Mouse (Mus musculus): ENCODE data around the gene Scrt2. TPM values are rescaled to one million over a fixed set of nuclear protein-coding genes. Genes with fewer than 3 reads are reported as not detected.
A peak's percentile ranks its signal among the peaks of the same experiment; 100 is the strongest.

The Scrt2 gene
- total RNA-seq, 1 experiment from 2014 or later, result not detected

GRCm38 (mm10) chr2:152102369-152102768, 21.0 kb downstream of the Scrt2 start:
- no peak for ATAC-seq (ENCODE audit: extremely low read depth, insufficient number of reproducible peaks, low FRiP score, poor library complexity, severe bottlenecking)

- no peak for ATAC-seq (ENCODE audit: extremely low read depth, insufficient number of reproducible peaks, low FRiP score, poor library complexity, severe bottlenecking)
Observed at GRCm38 (mm10) chr2:152104711-152105317, 23.5 kb downstream of the Scrt2 start.

DNA sequence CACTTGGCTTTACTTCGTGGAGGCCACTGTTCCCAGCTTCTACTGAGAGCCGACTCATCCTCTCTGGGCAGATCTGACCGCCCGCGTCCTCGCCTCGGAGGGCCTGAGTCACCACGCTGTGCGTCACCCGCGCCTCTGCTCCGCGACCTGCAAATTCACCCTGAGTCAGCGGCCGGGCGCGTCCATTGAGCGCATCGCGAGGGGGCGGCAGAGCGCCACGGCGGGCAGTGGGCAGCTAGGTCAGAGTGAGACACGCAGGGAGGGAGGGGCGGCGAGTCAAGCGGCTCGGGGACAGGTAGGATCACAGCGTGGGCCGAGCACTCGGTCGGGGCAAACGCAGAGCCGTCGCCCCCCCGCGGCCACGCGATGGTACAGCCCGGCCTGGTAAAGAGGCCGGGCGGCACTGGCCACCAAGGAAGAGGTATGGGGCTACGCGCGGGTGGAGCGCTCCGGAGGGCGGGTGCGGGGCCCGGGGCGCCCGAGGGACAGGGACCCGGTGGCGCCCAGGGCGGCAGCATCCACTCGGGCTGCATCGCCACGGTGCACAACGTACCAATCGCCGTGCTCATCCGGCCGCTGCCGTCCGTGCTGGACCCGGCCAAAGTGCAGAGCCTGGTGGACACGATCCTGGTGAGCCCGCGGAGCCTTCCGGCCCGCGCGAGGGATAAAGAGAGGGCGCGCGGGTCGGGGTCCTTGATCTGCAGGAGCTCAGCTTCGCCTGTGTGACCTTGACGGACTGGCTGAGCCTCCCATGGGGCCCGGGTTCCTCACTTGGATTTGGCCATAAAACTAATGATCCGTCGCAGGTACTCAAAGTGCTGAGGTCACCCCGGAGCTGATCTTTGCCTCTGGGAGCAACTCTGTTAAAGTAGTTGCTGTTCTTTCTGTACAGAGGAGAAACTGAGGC, 24.2 kb downstream of the Scrt2 start, which contains the start of gene Srxn1:
Srxn1 (plus strand) TSS at position 199 of the 907 bp plus-strand sequence.
- peak; percentile 84 for ATAC-seq (ENCODE audit: extremely low read depth, insufficient number of reproducible peaks, low FRiP score, poor library complexity, severe bottlenecking)

DNA sequence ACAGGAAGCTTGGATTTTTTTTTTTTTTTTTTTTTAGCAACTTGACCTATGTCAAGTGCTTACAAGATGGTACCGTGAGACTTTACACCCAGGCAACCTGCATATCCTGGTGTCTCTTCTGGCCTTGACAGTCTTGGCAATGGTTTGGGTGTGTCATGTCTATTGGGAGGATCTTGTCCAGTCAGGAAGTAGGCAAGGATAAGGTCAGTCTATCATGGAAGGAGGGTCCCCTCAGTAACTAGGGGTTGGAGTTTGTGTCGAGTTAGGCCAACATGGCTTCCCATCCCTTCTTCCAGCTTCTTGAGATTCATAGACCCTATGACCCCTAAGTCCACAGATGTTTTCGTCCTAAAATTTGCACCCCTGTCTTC, 24.9 kb downstream of the Scrt2 start:
- ATAC-seq (ENCODE audit: extremely low read depth, insufficient number of reproducible peaks, low FRiP score, poor library complexity, severe bottlenecking), result no peak

DNA sequence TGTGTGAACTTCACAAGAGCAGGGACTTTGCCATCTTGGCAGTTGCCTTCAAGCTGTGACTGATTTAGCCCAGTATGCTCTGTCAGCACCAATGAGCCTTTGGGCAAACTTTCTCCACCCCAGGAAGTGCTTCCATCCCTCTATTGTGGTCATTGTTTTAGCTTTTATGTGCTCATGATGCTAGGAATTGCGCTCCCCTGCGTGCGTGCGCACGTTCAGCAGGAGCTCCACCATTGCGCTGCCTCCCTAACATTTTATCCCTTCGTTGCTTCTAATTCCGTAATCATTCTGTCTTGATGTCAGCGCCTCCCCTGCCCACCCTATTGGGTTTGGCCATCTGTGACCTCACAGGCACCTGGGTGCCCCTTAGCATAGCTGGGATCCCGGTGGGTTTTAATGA, 25.3 kb downstream of the Scrt2 start:
- ATAC-seq (ENCODE audit: extremely low read depth, insufficient number of reproducible peaks, low FRiP score, poor library complexity, severe bottlenecking), result no peak

DNA sequence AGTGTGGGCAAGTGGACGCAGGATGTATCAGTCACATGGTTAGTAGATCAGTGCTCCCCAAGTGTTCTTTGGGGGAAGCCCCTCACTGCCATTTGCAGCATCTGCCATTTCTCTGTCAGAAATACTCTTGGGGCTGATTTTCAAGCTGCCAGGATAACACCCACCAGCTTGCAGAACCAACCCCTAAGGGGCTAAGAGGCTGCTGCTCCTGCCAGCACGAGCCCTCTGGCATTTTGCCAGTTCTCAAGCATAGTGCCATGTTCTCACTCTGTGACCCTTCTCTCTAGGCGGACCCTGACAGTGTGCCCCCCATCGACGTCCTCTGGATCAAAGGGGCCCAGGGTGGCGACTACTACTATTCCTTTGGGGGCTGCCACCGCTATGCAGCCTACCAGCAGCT, 27.4 kb downstream of the Scrt2 start:
- no peak for ATAC-seq (ENCODE audit: extremely low read depth, insufficient number of reproducible peaks, low FRiP score, poor library complexity, severe bottlenecking)

DNA sequence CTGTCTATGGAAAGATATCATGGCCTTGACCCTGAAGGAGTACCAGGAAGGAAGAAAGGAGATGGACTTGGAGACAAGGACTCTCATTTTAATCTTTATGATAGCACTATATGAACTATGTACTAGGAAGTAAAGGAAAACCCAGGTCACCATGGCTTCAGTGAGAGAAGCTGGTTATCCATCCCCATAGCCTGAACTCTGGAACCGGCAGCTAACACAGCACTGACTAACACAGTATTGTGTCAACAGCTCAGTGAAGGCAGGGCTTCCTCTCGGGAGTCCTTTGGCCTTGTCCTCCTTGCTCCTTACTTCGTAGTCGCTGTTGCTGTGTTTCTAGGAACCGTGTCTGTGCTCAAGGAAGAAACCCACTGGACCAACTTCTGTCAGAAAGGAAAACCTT, 28.1 kb downstream of the Scrt2 start:
- ATAC-seq (ENCODE audit: extremely low read depth, insufficient number of reproducible peaks, low FRiP score, poor library complexity, severe bottlenecking), result no peak

DNA sequence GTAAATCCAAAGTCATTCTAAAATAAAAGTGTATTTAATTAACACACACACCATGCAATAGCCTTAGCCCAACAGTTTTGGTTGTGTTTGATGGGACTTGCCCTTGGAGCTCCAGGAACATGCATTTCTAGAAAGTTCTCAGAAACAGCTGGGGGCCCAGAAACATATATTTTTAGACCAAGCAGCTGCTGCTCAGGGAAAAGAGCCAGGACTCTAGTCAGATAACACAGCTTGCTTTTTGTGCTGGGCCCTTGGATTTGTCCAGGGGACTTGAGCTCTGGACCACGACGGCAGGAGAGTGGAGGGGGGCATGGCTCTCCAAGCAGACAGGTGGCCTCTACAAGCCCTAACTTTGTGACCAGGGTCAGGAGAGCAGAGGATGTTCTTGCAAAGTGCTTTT, 30.0 kb downstream of the Scrt2 start:
- ATAC-seq (ENCODE audit: extremely low read depth, insufficient number of reproducible peaks, low FRiP score, poor library complexity, severe bottlenecking), result no peak

- peak; percentile 75 for ATAC-seq (ENCODE audit: extremely low read depth, insufficient number of reproducible peaks, low FRiP score, poor library complexity, severe bottlenecking)
Observed at GRCm38 (mm10) chr2:152111920-152112319, 30.6 kb downstream of the Scrt2 start.

- ATAC-seq (ENCODE audit: extremely low read depth, insufficient number of reproducible peaks, low FRiP score, poor library complexity, severe bottlenecking), result no peak
Observed at GRCm38 (mm10) chr2:152112490-152112889, 31.2 kb downstream of the Scrt2 start.

DNA sequence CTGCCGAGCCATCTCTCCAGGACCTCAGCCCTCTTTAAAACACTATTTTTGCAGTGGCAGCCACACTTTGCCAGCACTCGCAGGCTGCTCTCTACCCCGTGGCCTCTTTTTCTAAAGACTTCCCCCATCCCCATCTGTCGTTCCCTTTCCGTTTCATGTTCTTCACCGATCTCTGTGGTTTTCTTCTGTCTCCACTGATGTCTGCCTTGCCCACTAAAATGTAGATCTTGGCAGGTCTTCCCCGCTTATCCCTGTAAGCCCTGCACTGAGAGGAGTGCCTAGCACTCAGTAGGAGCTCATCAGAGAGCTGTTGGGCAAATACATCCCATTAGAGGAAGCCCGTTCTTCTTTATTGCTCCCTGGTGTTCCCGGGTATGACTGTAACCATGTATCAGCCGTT, 31.6 kb downstream of the Scrt2 start:
- no peak for ATAC-seq (ENCODE audit: extremely low read depth, insufficient number of reproducible peaks, low FRiP score, poor library complexity, severe bottlenecking)

DNA sequence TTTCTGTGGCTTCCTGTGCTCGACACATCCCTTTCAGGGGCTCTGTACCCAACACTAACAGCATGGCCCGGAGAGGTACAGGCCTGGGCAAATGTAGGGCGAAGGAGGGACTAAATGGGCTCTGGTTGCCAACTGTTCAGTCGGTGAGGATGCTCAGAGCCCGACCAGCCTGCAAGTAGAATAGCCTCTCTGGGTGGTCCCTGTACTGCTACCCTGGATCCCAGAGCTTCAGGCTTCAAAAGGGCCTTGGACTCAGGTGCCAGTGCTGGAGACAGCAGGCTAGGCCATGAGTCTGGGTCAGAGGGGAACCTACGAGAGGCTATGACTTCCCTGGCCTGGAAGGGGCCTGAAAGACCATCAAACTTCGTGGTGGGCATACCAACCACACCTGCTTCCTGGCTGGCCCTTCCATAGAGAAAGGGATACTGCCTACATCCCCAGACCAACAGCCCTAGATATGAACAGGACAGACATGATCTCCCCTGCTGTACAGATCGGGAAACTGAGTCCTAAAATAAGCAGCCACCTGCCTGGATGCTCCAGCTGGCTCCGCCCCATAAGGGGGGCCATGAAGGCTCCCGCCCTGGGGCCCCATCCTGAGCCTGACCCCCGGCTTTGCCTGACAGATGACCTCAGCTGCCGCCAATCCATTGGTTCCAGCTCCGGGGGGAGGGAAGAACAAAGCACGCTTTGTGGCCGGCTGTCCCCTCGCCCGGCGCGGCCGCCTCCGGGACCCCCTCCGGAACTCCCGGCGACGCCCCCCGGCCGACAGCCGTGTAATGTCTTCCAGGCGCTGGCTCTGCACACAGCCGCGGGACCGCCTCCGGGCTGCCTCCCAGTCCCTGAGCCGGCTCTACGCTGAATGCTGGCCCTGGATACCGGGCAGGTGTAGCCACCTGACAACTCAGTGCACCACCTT, 33.0 kb downstream of the Scrt2 start:
- no peak for ATAC-seq (ENCODE audit: extremely low read depth, insufficient number of reproducible peaks, low FRiP score, poor library complexity, severe bottlenecking)

DNA sequence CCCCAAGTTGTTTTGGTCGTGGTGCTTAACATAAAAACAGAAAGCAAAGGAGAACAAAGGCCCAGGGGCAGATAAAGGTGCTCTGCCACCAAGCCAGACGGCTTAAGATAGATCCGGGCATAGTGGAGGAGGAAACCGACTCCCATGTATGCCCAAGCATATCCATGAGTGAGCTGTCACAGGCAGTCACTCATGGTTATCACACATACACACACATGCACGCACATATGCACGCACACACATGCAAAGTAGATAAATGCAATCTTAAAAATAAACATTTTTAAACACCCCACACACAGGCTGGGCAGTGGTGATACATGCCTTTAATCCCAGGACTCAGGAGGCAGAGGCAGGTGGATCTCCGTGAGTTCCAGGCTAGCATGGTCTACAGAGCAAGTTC, 36.4 kb downstream of the Scrt2 start:
- no peak for ATAC-seq (ENCODE audit: extremely low read depth, insufficient number of reproducible peaks, low FRiP score, poor library complexity, severe bottlenecking)

- ATAC-seq (ENCODE audit: extremely low read depth, insufficient number of reproducible peaks, low FRiP score, poor library complexity, severe bottlenecking), result no peak
Observed at GRCm38 (mm10) chr2:152119228-152119865, 38.0 kb downstream of the Scrt2 start.

GRCm38 (mm10) chr2:152122896-152123295, 41.6 kb downstream of the Scrt2 start:
- ATAC-seq (ENCODE audit: extremely low read depth, insufficient number of reproducible peaks, low FRiP score, poor library complexity, severe bottlenecking), result no peak

DNA sequence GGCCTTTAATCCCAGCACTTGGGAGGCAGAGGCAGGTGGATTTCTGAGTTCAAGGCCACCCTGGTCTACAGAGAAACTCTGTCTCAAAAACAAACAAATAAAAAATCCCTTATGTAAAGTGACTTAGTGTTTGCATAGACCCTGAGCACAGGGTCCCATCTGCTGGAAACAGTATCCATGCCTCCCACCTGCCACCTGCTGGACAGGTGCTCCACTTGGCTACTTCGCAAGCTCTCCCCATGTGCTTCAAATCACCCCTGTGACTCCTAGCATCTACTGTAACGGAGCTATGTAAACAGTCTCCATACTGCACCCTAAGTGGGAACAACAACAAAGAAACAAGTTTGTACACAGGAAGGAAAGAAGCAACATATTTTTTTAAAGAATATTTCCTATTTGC, 47.3 kb downstream of the Scrt2 start:
- ATAC-seq (ENCODE audit: extremely low read depth, insufficient number of reproducible peaks, low FRiP score, poor library complexity, severe bottlenecking), result no peak

- no peak for ATAC-seq (ENCODE audit: extremely low read depth, insufficient number of reproducible peaks, low FRiP score, poor library complexity, severe bottlenecking)
Observed at GRCm38 (mm10) chr2:152129778-152130177, 48.4 kb downstream of the Scrt2 start.

GRCm38 (mm10) chr2:152132016-152132415, 50.7 kb downstream of the Scrt2 start:
- ATAC-seq (ENCODE audit: extremely low read depth, insufficient number of reproducible peaks, low FRiP score, poor library complexity, severe bottlenecking), result no peak

DNA sequence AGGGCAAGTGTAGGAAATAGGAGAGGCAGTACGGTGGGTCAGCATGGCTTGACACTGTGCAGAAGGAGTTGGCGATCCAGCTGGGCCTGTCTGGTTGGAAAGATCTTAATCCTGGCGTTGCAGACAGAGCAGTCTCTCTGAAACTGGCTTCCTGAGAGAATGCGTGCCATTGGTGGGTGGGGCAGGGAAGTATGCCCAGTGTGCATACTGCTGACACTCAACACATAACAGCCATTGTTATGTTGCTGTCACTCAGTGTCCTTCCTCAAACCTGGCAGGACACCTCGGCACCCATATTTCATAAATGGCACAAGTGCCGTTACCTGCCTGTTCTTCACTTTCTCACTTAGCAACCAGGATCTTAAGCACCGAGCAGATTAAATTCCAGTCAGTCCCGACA, 51.4 kb downstream of the Scrt2 start:
- no peak for ATAC-seq (ENCODE audit: extremely low read depth, insufficient number of reproducible peaks, low FRiP score, poor library complexity, severe bottlenecking)

Measured in neutrophil, adult 5-6 weeks (primary cell).